Mouse (Mus musculus): Measurements from ENCODE around the gene Slc9a9. TPM values are rescaled to one million over a fixed set of nuclear protein-coding genes. Genes with fewer than 3 reads are reported as not detected.

The Slc9a9 gene
- total and polyA plus RNA-seq, 2 experiments from 2014 or later = 6.0 to 6.7 TPM

DNA sequence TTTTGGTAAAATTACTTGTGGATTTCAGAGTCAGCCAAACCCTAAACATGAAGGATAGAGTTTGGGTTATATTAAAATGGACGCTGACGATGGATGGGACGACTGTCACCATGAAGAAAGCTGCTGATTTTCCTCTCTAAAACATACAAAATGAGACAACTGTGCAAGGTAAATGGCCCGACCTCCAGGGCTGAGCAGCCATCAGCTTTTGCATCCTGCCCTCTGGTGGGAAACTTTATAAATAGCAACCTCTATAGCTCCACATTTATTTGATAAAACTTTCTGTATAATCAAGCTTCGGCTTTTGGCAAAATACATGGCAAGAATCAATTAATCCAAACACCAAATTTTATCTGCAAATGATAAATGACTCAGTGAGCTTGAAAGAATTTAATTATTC, 57.7 kb downstream of the Slc9a9 start:
- Histone ChIP-seq H3K9me3 (ENCODE audit: low read length) (no peaks in the 10 kb centered on the region), H3K9ac (replicated peaks; ENCODE audit: low read length, poor library complexity, severe bottlenecking) (no peak overlapping the region), H3K4me2 (ENCODE audit: low read depth, low read length, poor library complexity, severe bottlenecking) (no peak overlapping the region), H3K4me1 (ENCODE audit: insufficient read depth, low read length) (no peaks in the 10 kb centered on the region), H3K4me3 (ENCODE audit: low read depth, low read length) (no peak overlapping the region), H3K27me3 (ENCODE audit: insufficient read depth, low read length) (no peaks in the 10 kb centered on the region), H3K36me3 (ENCODE audit: insufficient read depth, low read length) (no peaks in the 10 kb centered on the region), H3K27ac (ENCODE audit: low read depth, low read length) (no peak overlapping the region)
- DNase-seq (ENCODE audit: low spot score) (peak; percentile 74), ATAC-seq (ENCODE audit: low FRiP score) (no peak; the same call in 1 of the 2 replicates)
- WGBS = 30% methylated on average over 5 of the region's 5 CpGs
- peak; percentile 81 for TF ChIP-seq CTCF (IDR thresholded peaks at IDR 0.05)

GRCm38 (mm10) chr9:94730396-94730795, 60.7 kb downstream of the Slc9a9 start:
- H3K27me3 ChIP-seq (ENCODE audit: insufficient read depth, low read length) = no peaks in the 10 kb centered on the region
- H3K27ac ChIP-seq (ENCODE audit: low read depth, low read length) = no peak overlapping the region
- no peak for TF ChIP-seq CTCF (IDR thresholded peaks at IDR 0.05)
- no peak overlapping the region for H3K4me2 ChIP-seq (ENCODE audit: low read depth, low read length, poor library complexity, severe bottlenecking)
- no peaks in the 10 kb centered on the region for H3K9me3 ChIP-seq (ENCODE audit: low read length)
- H3K4me3 ChIP-seq (ENCODE audit: low read depth, low read length) = no peak overlapping the region
- no peaks in the 10 kb centered on the region for H3K36me3 ChIP-seq (ENCODE audit: insufficient read depth, low read length)
- H3K9ac ChIP-seq (replicated peaks; ENCODE audit: low read length, poor library complexity, severe bottlenecking) = no peak overlapping the region
- no peaks in the 10 kb centered on the region for H3K4me1 ChIP-seq (ENCODE audit: insufficient read depth, low read length)
- DNase-seq (ENCODE audit: low spot score) = no peak
- WGBS = 96% methylated on average over 8 of the region's 8 CpGs
- ATAC-seq (ENCODE audit: low FRiP score) = no peak

DNA sequence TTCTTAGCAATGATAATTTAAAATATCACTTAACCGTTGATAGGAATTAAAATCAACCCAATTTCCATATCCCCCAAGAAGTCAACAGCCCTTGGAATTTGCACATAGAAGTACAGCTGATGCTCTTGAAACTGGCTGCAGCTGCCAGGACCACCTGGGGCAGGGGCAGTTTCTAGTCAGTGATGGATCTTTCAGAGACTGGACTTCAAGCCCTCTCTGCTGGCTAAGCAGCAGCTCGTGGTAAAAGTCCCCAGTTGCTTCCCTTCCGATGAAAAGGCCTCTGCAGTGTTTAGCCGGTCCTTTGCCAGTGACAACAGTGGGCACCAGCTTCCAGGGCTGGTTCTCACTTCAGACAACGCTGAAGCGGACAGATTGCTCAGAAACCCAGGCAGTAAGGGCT, 62.4 kb downstream of the Slc9a9 start:
- Histone ChIP-seq H3K4me1 (ENCODE audit: insufficient read depth, low read length) (no peaks in the 10 kb centered on the region; the same call in 1 of the 2 replicates), H3K27ac (ENCODE audit: low read depth, low read length) (no peak overlapping the region), H3K27me3 (ENCODE audit: insufficient read depth, low read length) (no peaks in the 10 kb centered on the region), H3K9me3 (ENCODE audit: low read length) (no peaks in the 10 kb centered on the region), H3K4me3 (ENCODE audit: low read depth, low read length) (no peak overlapping the region), H3K9ac (replicated peaks; ENCODE audit: low read length, poor library complexity, severe bottlenecking) (no peak overlapping the region), H3K36me3 (ENCODE audit: insufficient read depth, low read length) (no peaks in the 10 kb centered on the region), H3K4me2 (ENCODE audit: low read depth, low read length, poor library complexity, severe bottlenecking) (no peak overlapping the region)
- no peak for TF ChIP-seq CTCF (IDR thresholded peaks at IDR 0.05)
- WGBS = 62% methylated on average over 6 of the region's 6 CpGs
- ATAC-seq (ENCODE audit: low FRiP score) (no peak), DNase-seq (ENCODE audit: low spot score) (peak; percentile 27)

GRCm38 (mm10) chr9:94732599-94733287, 63.0 kb downstream of the Slc9a9 start:
- no peaks in the 10 kb centered on the region for H3K36me3 ChIP-seq (ENCODE audit: insufficient read depth, low read length)
- no peaks in the 10 kb centered on the region; the same call in 1 of the 2 replicates for H3K4me1 ChIP-seq (ENCODE audit: insufficient read depth, low read length)
- H3K4me3 ChIP-seq (ENCODE audit: low read depth, low read length) = no peak overlapping the region
- H3K4me2 ChIP-seq (ENCODE audit: low read depth, low read length, poor library complexity, severe bottlenecking) = no peak overlapping the region
- H3K9ac ChIP-seq (replicated peaks; ENCODE audit: low read length, poor library complexity, severe bottlenecking) = no peak overlapping the region
- no peaks in the 10 kb centered on the region for H3K9me3 ChIP-seq (ENCODE audit: low read length)
- 73% methylated on average over 8 of the region's 8 CpGs for WGBS
- no peak for TF ChIP-seq CTCF (IDR thresholded peaks at IDR 0.05)
- no peaks in the 10 kb centered on the region for H3K27me3 ChIP-seq (ENCODE audit: insufficient read depth, low read length)
- ATAC-seq (ENCODE audit: low FRiP score) = no peak
- no peak overlapping the region for H3K27ac ChIP-seq (ENCODE audit: low read depth, low read length)
- DNase-seq (ENCODE audit: low spot score) = no peak

GRCm38 (mm10) chr9:94734320-94734719, 64.6 kb downstream of the Slc9a9 start:
- no peak overlapping the region for H3K4me3 ChIP-seq (ENCODE audit: low read depth, low read length)
- H3K9ac ChIP-seq (replicated peaks; ENCODE audit: low read length, poor library complexity, severe bottlenecking) = no peak overlapping the region
- H3K27ac ChIP-seq (ENCODE audit: low read depth, low read length) = no peak overlapping the region
- H3K36me3 ChIP-seq (ENCODE audit: insufficient read depth, low read length) = no peaks in the 10 kb centered on the region
- H3K9me3 ChIP-seq (ENCODE audit: low read length) = no peaks in the 10 kb centered on the region
- TF ChIP-seq CTCF (IDR thresholded peaks at IDR 0.05) = no peak
- H3K4me1 ChIP-seq (ENCODE audit: insufficient read depth, low read length) = no peaks in the 10 kb centered on the region; the same call in 1 of the 2 replicates
- 89% methylated on average over 1 of the region's 1 CpGs for WGBS
- H3K4me2 ChIP-seq (ENCODE audit: low read depth, low read length, poor library complexity, severe bottlenecking) = no peak overlapping the region
- no peaks in the 10 kb centered on the region for H3K27me3 ChIP-seq (ENCODE audit: insufficient read depth, low read length)
- DNase-seq (ENCODE audit: low spot score) = no peak
- ATAC-seq (ENCODE audit: low FRiP score) = no peak

- no peaks in the 10 kb centered on the region for H3K9me3 ChIP-seq (ENCODE audit: low read length)
- H3K9ac ChIP-seq (replicated peaks; ENCODE audit: low read length, poor library complexity, severe bottlenecking) = no peak overlapping the region
- DNase-seq (ENCODE audit: low spot score) = no peak
- no peak overlapping the region for H3K4me3 ChIP-seq (ENCODE audit: low read depth, low read length)
- H3K4me2 ChIP-seq (ENCODE audit: low read depth, low read length, poor library complexity, severe bottlenecking) = no peak overlapping the region
- no peak for ATAC-seq (ENCODE audit: low FRiP score)
- no peak overlapping the region for H3K27ac ChIP-seq (ENCODE audit: low read depth, low read length)
- H3K36me3 ChIP-seq (ENCODE audit: insufficient read depth, low read length) = no peaks in the 10 kb centered on the region
- no peak for TF ChIP-seq CTCF (IDR thresholded peaks at IDR 0.05)
- no peaks in the 10 kb centered on the region; the same call in 1 of the 2 replicates for H3K4me1 ChIP-seq (ENCODE audit: insufficient read depth, low read length)
- no peaks in the 10 kb centered on the region for H3K27me3 ChIP-seq (ENCODE audit: insufficient read depth, low read length)
- 56% methylated on average over 5 of the region's 5 CpGs for WGBS
Observed at GRCm38 (mm10) chr9:94737226-94737625, 67.5 kb downstream of the Slc9a9 start.
